Mouse (Mus musculus): ENCODE data around the gene Fsd1l.

Fsd1l gene

GRCm38 (mm10) chr4:53631316-53632010, at the start of gene Fsd1l:
TSS of gene Fsd1l (plus strand) at chr4:53631471.
- peak; percentile 76 for DNase-seq

- no peak for DNase-seq
Observed at GRCm38 (mm10) chr4:53587676-53588075, 43.6 kb upstream of the Fsd1l start.

DNA sequence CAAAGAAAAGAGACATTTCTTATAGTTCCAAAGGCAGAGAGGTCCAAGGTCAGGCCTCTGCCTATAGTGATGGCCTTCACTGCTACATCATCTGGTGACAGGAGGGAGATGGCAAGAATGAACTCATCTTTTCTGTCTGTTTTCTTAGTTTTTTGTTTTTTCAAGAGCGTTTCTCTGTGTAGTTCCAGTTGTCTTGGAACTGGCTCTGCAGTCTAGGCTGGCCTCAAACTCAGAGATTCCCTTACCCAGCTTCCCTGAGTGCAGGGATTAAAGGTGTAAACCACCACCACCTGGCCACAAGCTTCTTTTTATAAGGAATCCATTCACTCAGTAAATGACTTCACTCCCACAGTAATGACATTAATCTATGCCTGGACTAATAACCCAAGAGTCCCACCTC, 42.3 kb upstream of the Fsd1l start:
- no peak for DNase-seq

- no peak for DNase-seq
Observed at GRCm38 (mm10) chr4:53589466-53589865, 41.8 kb upstream of the Fsd1l start.

DNA sequence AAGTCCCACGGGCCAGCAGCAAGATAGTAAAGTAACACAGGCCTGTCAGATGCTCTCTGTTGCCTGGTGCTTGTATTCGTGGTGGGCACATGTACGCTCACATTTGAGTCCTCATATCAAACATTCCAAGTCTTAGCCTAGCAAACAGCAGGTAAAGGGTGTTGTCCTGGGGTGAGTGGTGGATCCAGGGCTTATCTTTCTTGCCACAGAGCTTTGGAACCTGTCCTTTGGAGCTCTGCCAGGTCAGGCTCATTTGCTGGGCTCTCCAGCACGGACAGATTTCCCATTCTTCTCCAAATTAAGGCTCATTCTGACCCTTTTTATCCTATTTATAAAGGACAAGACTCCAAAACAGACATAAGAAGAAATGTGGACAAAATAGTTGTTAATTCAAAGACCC, 41.1 kb upstream of the Fsd1l start:
- no peak for DNase-seq

DNA sequence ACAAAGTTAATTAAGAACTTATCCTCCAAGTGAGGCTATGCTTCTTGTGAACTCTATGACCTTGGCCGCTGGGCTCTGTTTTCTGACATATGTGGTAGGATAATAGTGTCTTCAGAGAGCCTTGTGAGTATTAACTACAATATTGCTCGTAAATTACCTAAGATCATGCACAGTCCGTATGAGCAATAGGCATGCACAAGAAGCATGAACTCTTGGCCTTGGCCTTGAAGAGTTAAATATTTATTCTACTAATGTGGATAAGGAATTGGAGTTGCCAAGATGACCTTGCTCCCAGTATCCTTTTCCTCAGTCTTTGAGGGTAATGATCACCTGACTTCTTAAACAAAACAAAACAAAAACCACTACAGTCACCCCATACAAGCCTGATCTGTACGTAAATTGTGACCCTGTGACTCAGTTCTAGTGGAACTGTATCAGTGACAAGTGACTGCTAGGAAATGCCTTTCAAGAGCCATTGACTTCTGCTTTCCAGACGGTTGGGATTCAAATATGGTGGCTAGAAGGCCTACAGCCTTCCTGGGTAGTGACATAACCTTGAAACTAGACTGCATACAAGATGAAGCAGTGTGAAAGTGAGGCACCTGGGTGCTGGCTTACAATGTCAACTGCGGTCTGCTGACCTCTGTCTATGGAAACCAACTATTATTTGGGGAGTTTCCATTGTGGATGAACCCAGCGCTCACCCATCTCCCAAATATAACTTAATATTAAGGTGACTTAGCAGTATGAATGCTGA, 40.4 kb upstream of the Fsd1l start:
- no peak for DNase-seq

DNA sequence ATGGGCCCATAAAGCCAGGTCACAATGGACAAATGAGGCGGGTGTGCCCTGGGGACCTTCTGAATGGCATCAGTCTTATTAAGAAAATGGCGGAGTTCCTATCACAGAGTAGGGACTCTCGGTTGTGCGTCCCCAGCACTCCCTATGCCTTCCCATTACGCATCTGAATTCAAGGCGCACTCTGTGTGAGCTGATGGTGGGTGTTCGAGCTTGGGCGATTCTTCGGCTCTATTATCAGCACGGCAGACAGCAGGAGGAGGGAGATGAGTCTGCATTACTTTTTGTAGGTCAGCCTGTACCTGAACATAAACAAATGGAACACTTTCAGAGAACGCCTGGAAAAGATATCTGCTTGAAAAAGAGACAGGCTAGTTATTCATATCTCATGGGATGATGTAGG, 39.7 kb upstream of the Fsd1l start:
- no peak for DNase-seq

- DNase-seq, result no peak
Observed at GRCm38 (mm10) chr4:53591941-53592340, 39.3 kb upstream of the Fsd1l start.

- no peak for DNase-seq
Observed at GRCm38 (mm10) chr4:53592386-53592785, 38.9 kb upstream of the Fsd1l start.

DNA sequence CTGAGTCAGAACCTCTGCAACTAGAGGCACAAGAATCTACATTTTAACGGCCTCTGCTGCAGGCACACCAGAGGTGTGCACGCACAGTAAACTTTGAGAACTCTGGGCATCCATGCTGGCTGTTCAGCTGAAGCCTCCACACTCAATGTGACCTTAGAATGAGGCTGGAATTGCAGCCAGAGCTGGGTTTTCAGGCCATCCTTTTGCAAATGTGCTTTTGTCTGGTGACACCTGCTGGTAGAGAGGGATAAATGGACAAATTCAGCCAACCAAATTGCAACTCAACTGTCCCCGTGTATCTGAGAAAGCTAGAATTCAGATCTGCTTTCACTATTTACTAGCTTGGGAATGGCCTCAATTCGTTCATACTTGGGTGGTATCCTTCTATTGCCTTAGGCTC, 37.1 kb upstream of the Fsd1l start:
- peak; percentile 63 for DNase-seq

- DNase-seq, result no peak
Observed at GRCm38 (mm10) chr4:53595246-53596062, 35.8 kb upstream of the Fsd1l start.

DNA sequence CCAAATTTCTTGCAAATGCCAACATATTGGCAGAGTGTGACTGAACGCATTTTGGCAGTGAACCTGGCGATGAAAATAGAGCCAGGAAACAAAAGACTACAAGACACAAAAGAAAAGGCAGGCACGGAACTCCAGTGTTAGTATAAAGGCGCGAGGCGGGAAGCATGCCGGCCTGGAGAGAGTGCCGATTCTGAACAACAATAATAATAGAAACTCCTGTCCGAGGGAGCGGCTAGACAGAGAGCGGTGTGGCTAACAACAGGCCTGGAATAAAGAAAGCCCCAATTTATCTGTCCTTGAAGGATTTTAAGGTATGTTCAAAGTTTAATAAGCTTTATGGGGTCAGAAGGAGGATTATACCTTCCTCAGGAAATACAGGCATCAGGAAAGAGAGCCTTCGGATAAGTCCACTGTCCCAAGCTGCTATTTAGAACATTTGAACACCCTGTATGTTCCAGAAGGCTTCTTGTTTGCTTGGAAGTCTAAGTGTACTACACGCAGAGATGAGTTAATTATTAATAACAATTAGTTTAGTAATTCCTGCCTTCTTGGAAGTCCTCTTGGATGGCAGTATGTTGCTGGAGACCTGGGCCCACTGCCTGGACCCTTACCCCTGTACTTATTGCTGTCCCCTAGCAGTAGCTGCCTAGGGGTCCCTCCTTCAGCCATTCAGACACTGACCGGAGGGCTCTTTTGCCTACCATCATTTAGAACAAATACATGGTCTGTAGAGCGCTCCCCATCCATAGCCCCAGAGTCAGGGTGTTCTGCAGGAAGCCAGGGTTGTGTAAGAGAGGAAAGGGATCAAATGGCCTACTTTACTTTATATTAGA, 35.0 kb upstream of the Fsd1l start:
- no peak for DNase-seq

GRCm38 (mm10) chr4:53600462-53600861, 30.8 kb upstream of the Fsd1l start:
- DNase-seq, result peak; percentile 24

- no peak for DNase-seq
Observed at GRCm38 (mm10) chr4:53614576-53615225, 16.6 kb upstream of the Fsd1l start.

GRCm38 (mm10) chr4:53617968-53618367, 13.3 kb upstream of the Fsd1l start:
- no peak for DNase-seq

DNA sequence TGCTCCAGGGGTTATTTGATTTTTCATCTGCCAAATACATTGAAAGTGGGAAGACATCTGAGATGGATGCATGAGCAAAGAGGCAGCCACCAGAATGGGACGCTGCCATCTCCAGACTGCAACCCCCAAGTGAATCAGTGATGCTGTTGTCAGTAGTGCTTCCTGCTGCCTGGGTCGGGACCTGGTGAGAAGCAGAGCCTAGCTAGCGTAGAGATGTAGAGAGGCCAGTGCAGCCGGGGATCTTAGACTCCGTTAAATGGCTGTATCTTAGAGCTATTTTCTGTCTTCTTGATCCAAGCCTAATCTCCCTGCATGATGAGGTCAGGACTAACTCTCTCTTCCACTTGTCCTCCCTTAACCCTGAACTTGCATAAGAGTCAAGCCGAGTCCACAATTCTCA, 11.2 kb upstream of the Fsd1l start:
- no peak for DNase-seq

DNA sequence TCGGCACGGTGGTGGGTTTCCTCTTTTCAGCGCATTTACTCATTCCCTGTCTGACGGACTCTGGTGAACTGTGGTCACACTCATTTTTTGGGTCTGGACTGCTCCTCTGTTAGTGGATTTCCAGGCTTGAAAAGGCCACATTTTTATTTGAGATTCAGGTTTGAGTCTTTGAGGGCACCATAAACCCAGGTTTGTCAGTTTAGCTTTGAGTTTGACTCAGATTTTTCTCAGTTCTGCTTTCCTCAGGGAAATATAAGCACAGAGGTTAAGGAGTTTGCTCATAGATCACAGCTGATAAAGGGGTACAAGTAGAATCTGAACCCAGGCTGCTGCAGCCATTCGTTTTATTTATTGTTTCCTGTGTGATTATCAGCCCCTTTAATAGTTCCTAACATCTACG, 10.2 kb upstream of the Fsd1l start:
- no peak for DNase-seq

- DNase-seq, result no peak
Observed at GRCm38 (mm10) chr4:53621490-53621889, 9.8 kb upstream of the Fsd1l start.

DNA sequence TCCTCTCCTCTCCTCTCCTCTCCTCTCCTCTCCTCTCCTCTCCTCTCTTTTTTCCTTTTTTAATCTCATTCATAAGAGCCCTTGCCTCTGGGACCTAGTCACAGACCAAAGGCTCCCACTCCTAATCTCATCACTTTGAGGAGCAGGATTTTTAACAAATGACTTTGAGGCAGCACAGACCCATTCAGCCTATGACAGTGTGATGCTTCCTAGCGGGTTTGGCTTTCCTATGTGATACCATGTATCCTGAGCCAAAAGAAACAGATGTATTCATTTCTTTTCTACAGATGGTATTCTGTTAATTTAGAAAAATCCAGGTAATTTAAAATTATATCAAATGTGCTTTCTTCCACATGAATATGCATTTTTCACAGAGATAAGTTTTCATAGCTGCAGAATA, 7.6 kb upstream of the Fsd1l start:
- DNase-seq, result peak; percentile 53

GRCm38 (mm10) chr4:53624816-53625215, 6.5 kb upstream of the Fsd1l start:
- DNase-seq, result peak; percentile 48

- no peak for DNase-seq
Observed at GRCm38 (mm10) chr4:53625263-53625662, 6.0 kb upstream of the Fsd1l start.

- no peak for DNase-seq
Observed at GRCm38 (mm10) chr4:53628924-53629323, 2.3 kb upstream of the Fsd1l start.

Data from layer of hippocampus, adult 9-11 months (tissue).